Comparison of ENCODE assay signal across 25 mouse cellular contexts in genomic region chr13:59624389-59624788, GRCm38 (mm10). TPM values are rescaled to one million over a fixed set of nuclear protein-coding genes. Genes with fewer than 3 reads are reported as not detected.
DNase-seq lines count a peak whose midpoint lies in the region; ATAC-seq and TF ChIP-seq lines count a peak whose summit lies in the region.
"Had no signal": no experiment of that assay in that cellular context is flagged by ENCODE, and none has a peak within 500 bp of the region (broad histone marks: within the 10 kb centered on the region; RNA-seq: fewer than 3 reads in every experiment).

No protein-coding gene starts in this region.

- dilution Hi-C loops in CH12.LX (cut with MboI; ENCODE audit: extremely low pct_ligation_motif_present, extremely low pct_unique_long_range_greater_than_20kb, low sequenced_read_pairs) = no loop called here

- no peak for ATAC-seq in heart, embryonic 12.5 days (ENCODE audit: insufficient number of reproducible peaks, low FRiP score)
- no peak for ATAC-seq in heart, postnatal 0 days (ENCODE audit: insufficient read depth, low read depth)
- ATAC-seq: forebrain, embryonic 13.5 days; inflammation-experienced regulatory T-cells, adult 6 months; midbrain, embryonic 16.5 days had no signal

- H3K27ac ChIP-seq in gastrocnemius, adult 2 months = peak overlapping the region; percentile 75
- H3K27ac ChIP-seq in heart, embryonic 12.5 days (ENCODE audit: poor library complexity, severe bottlenecking) = peak overlapping the region; percentile 75
- H3K27ac ChIP-seq in CH12.LX (ENCODE audit: insufficient read depth, low read depth) = peak overlapping the region; percentile 88
- peak overlapping the region; percentile 82 for H3K27ac ChIP-seq in heart, postnatal 0 days (ENCODE audit: low read depth)
- H3K27ac ChIP-seq: forebrain, embryonic 13.5 days; hindbrain, embryonic 14.5 days; limb, embryonic 13.5 days; lung, embryonic 15.5 days; neural tube, embryonic 13.5 days had no signal

- intact Hi-C loops in gastrocnemius, adult 2 months (cut with DNase I) = no loop called here

- no peak for DNase-seq in gastrocnemius, adult 2 months
- no peak for DNase-seq in gastrocnemius, postnatal 25 days
- no peak for DNase-seq in heart, postnatal 4 days
- peak; percentile 23 for DNase-seq in CH12.LX (ENCODE audit: extremely low read depth)
- no peak for DNase-seq in heart, postnatal 0 days (ENCODE audit: low spot score)
- no peak for DNase-seq in cerebellum, postnatal 36 days
- DNase-seq in adrenal gland, postnatal 25 days = no peak
- DNase-seq: adrenal gland, postnatal 10 days; cerebellum, adult 11-12 months; cerebellum, adult 9-11 months; gastrocnemius, postnatal 14 days; kidney, postnatal 4 days; right cerebral cortex, postnatal 4 days; thymus, postnatal 4 days had no signal

- peaks cover 60% of the 10 kb centered on the region for H3K36me3 ChIP-seq in heart, embryonic 12.5 days
- peaks cover 24 to 50% of the 10 kb centered on the region in 2 experiments for H3K36me3 ChIP-seq in CH12.LX (replicated peaks in 1 of 2; ENCODE audit: control insufficient read depth in 1 of 2, insufficient read depth in 1 of 2, low read length in 1 of 2)
- peaks cover 71% of the 10 kb centered on the region for H3K36me3 ChIP-seq in heart, postnatal 0 days (replicated peaks; ENCODE audit: control insufficient read depth, insufficient read depth, low read length)

- no peak; the same call in 1 of the 2 replicates for TF ChIP-seq POLR2A in CH12.LX (IDR thresholded peaks at IDR 0.05; ENCODE audit: low read depth, low read length)

- no peak for TF ChIP-seq RAD21 in CH12.LX (IDR thresholded peaks at IDR 0.05; ENCODE audit: low read depth, low read length)

- no peaks in the 10 kb centered on the region for H3K27me3 ChIP-seq in heart, embryonic 12.5 days (replicated peaks)
- no peaks in the 10 kb centered on the region for H3K27me3 ChIP-seq in CH12.LX (replicated peaks)
- no peaks in the 10 kb centered on the region for H3K27me3 ChIP-seq in heart, postnatal 0 days (ENCODE audit: control insufficient read depth, insufficient read depth, low read length)
- H3K27me3 ChIP-seq: forebrain, embryonic 13.5 days; limb, embryonic 13.5 days; lung, embryonic 15.5 days; neural tube, embryonic 13.5 days; Patski had no signal

- no peak for TF ChIP-seq EP300 in CH12.LX (IDR thresholded peaks at IDR 0.05; ENCODE audit: low read length)
- TF ChIP-seq EP300 in heart, postnatal 0 days (IDR thresholded peaks at IDR 0.05; ENCODE audit: low read depth) = no peak

- no peak overlapping the region for H3K4me3 ChIP-seq in gastrocnemius, adult 2 months
- H3K4me3 ChIP-seq in heart, embryonic 12.5 days = no peak overlapping the region
- H3K4me3 ChIP-seq in CH12.LX (replicated peaks in 1 of 3; ENCODE audit: low read depth in 2 of 3, low read length in 2 of 3, poor library complexity in 1 of 3) = no peak overlapping the region
- no peak overlapping the region for H3K4me3 ChIP-seq in heart, postnatal 0 days (ENCODE audit: low read depth, low read length)
- H3K4me3 ChIP-seq: forebrain, embryonic 13.5 days; limb, embryonic 13.5 days; lung, embryonic 15.5 days; neural tube, embryonic 13.5 days had no signal

- no peak for TF ChIP-seq CTCF in gastrocnemius, adult 2 months (IDR thresholded peaks at IDR 0.05)
- no peak for TF ChIP-seq CTCF in CH12.LX (conservative IDR thresholded peaks at IDR 0.05 in 1 of 2, IDR thresholded peaks at IDR 0.05 in 1 of 2; ENCODE audit: low read depth in 2 of 2, low read length in 2 of 2)
- TF ChIP-seq CTCF in heart, postnatal 0 days (IDR thresholded peaks at IDR 0.05; ENCODE audit: low read depth) = no peak

- peaks cover 6% of the 10 kb centered on the region; the same call in 1 of the 2 replicates for H3K79me2 ChIP-seq in CH12.LX (replicated peaks; ENCODE audit: control insufficient read depth, extremely low read depth, insufficient read depth, poor library complexity, severe bottlenecking)

- WGBS in heart, embryonic 12.5 days = 43% methylated on average over 3 of the region's 3 CpGs
- 23% methylated on average over 3 of the region's 3 CpGs for WGBS in heart, postnatal 0 days

- H3K4me2 ChIP-seq in heart, embryonic 12.5 days = no peak overlapping the region
- H3K4me2 ChIP-seq in CH12.LX (ENCODE audit: insufficient read depth, low read depth, poor library complexity, severe bottlenecking) = peak overlapping the region; percentile 79
- H3K4me2 ChIP-seq in heart, postnatal 0 days (ENCODE audit: low read depth, low read length) = 0 out of 2 replicates have a peak overlapping the region, but pooled peaks have one; percentile 34
- H3K4me2 ChIP-seq: forebrain, embryonic 13.5 days; hindbrain, embryonic 14.5 days; limb, embryonic 13.5 days; liver, embryonic 11.5 days; lung, embryonic 15.5 days; midbrain, embryonic 11.5 days; neural tube, embryonic 13.5 days had no signal

- in situ Hi-C loops in CH12.LX (cut with MboI; ENCODE audit: low pct_ligation_motif_present, low pct_unique_long_range_greater_than_20kb, low sequenced_read_pairs) = no loop called here

- H3K9me3 ChIP-seq in heart, embryonic 12.5 days (replicated peaks) = no peaks in the 10 kb centered on the region
- no peaks in the 10 kb centered on the region for H3K9me3 ChIP-seq in CH12.LX (replicated peaks; ENCODE audit: low read length)
- H3K9me3 ChIP-seq in heart, postnatal 0 days (replicated peaks; ENCODE audit: control insufficient read depth, low read length) = no peaks in the 10 kb centered on the region
- H3K9me3 ChIP-seq: forebrain, embryonic 13.5 days; limb, embryonic 13.5 days; lung, embryonic 15.5 days; neural tube, embryonic 13.5 days had no signal

- H3K4me1 ChIP-seq in heart, embryonic 12.5 days (replicated peaks) = peaks cover 18% of the 10 kb centered on the region
- H3K4me1 ChIP-seq in CH12.LX (ENCODE audit: control insufficient read depth in 1 of 2, insufficient read depth in 2 of 2) = peaks cover 20 to 64% of the 10 kb centered on the region in 2 experiments
- peaks cover 12% of the 10 kb centered on the region; the same call in 1 of the 2 replicates for H3K4me1 ChIP-seq in heart, postnatal 0 days (ENCODE audit: control insufficient read depth, insufficient read depth)
- H3K4me1 ChIP-seq: forebrain, embryonic 13.5 days; limb, embryonic 13.5 days; lung, embryonic 15.5 days; neural tube, embryonic 13.5 days had no signal

- no peak overlapping the region for H3K9ac ChIP-seq in heart, embryonic 12.5 days
- H3K9ac ChIP-seq in CH12.LX (ENCODE audit: insufficient read depth, low read depth) = peak overlapping the region; percentile 57
- no peak overlapping the region for H3K9ac ChIP-seq in heart, postnatal 0 days (replicated peaks; ENCODE audit: low read depth, low read length)
- H3K9ac ChIP-seq: forebrain, embryonic 13.5 days; hindbrain, embryonic 14.5 days; limb, embryonic 13.5 days; lung, embryonic 15.5 days; neural tube, embryonic 13.5 days had no signal

TF ChIP-seq in CH12.LX, 34 proteins besides CTCF, POLR2A, EP300 and RAD21:
- 0 out of 2 replicates have a peak, but pooled peaks have one; percentile 14 for TF ChIP-seq SIN3A (IDR thresholded peaks at IDR 0.05; ENCODE audit: low read length)
- no peak for TF ChIP-seq MEF2A (IDR thresholded peaks at IDR 0.05; ENCODE audit: borderline replicate concordance, low read depth, low read length)
- TF ChIP-seq SMC3 (IDR thresholded peaks at IDR 0.05; ENCODE audit: low read depth, low read length) = no peak

RNA-seq across cellular contexts. Expression of gene Naa35, which starts 39.3 kb away (rescaled TPM):
- 10 to 100 TPM; 29.2 to 32.7 TPM for total RNA-seq in gastrocnemius, adult 2 months (2021)
- 10 to 100 TPM; 26.6 to 37.5 TPM for total RNA-seq in gastrocnemius, postnatal 25 days (2021)
- polyA plus RNA-seq in heart, embryonic 12.5 days (2016; fragmentation: Nextera tagmentation; extraction: Ambion mirVana) = 80.8 and 85.4 TPM in 2 replicates
- 10 to 100 TPM; 81.9 to 98.9 TPM for total RNA-seq in heart, postnatal 4 days (2021)
- total RNA-seq in CH12.LX (2012; rRNA removed) (41.2 and 46.8 TPM in 2 replicates), CH12.LX (2014; rRNA removed) (56.4 and 66.4 TPM in 2 replicates)
- polyA plus RNA-seq in CH12.LX (2012; ENCODE audit: insufficient read length, low read depth) = 60.2 and 69.6 TPM in 2 replicates
- 31.3 and 83.1 TPM in 2 replicates for total RNA-seq in heart, postnatal 0 days (2014; rRNA removed; ENCODE audit: low replicate concordance)
- 70.0 and 72.5 TPM in 2 replicates for polyA plus RNA-seq in heart, postnatal 0 days (2015; fragmentation: Nextera tagmentation; extraction: Ambion mirVana)
- 63.1 and 68.0 TPM in 2 replicates for total RNA-seq in adrenal gland, postnatal 25 days (2021)

RNA-seq across cellular contexts. Expression of gene Agtpbp1, which starts 39.4 kb away (rescaled TPM):
- 10 to 100 TPM; 59.1 to 71.0 TPM for total RNA-seq in gastrocnemius, adult 2 months (2021)
- total RNA-seq in gastrocnemius, postnatal 25 days (2021) = 10 to 100 TPM; 50.6 to 53.5 TPM
- 13.2 and 14.9 TPM in 2 replicates for polyA plus RNA-seq in heart, embryonic 12.5 days (2016; fragmentation: Nextera tagmentation; extraction: Ambion mirVana)
- 10 to 100 TPM; 38.2 to 38.7 TPM for total RNA-seq in heart, postnatal 4 days (2021)
- total RNA-seq in CH12.LX (2012; rRNA removed) (15.0 and 19.5 TPM in 2 replicates), CH12.LX (2014; rRNA removed) (15.7 and 20.8 TPM in 2 replicates)
- 19.4 and 21.5 TPM in 2 replicates for polyA plus RNA-seq in CH12.LX (2012; ENCODE audit: insufficient read length, low read depth)
- total RNA-seq in heart, postnatal 0 days (2014; rRNA removed; ENCODE audit: low replicate concordance) = 21.6 and 21.7 TPM in 2 replicates
- 10.4 and 12.4 TPM in 2 replicates for polyA plus RNA-seq in heart, postnatal 0 days (2015; fragmentation: Nextera tagmentation; extraction: Ambion mirVana)
- 38.4 and 38.7 TPM in 2 replicates for total RNA-seq in adrenal gland, postnatal 25 days (2021)

RNA-seq across cellular contexts. Expression of gene Golm1, which starts 51.2 kb away (rescaled TPM):
- total RNA-seq in gastrocnemius, adult 2 months (2021) = 10 to 100 TPM in 1 of 2 experiments, 1 to 10 TPM in 1; 4.5 to 11.5 TPM
- 1 to 10 TPM; 5.0 to 6.5 TPM for total RNA-seq in gastrocnemius, postnatal 25 days (2021)
- 63.2 and 67.6 TPM in 2 replicates for polyA plus RNA-seq in heart, embryonic 12.5 days (2016; fragmentation: Nextera tagmentation; extraction: Ambion mirVana)
- total RNA-seq in heart, postnatal 4 days (2021) = 10 to 100 TPM; 29.0 to 31.5 TPM
- total RNA-seq in CH12.LX (2012; rRNA removed) (16.4 and 17.4 TPM in 2 replicates), CH12.LX (2014; rRNA removed) (18.9 and 21.9 TPM in 2 replicates)
- polyA plus RNA-seq in CH12.LX (2012; ENCODE audit: insufficient read length, low read depth) = 14.3 and 18.1 TPM in 2 replicates
- total RNA-seq in heart, postnatal 0 days (2014; rRNA removed; ENCODE audit: low replicate concordance) = 26.6 and 30.4 TPM in 2 replicates
- 19.9 and 20.8 TPM in 2 replicates for polyA plus RNA-seq in heart, postnatal 0 days (2015; fragmentation: Nextera tagmentation; extraction: Ambion mirVana)
- total RNA-seq in adrenal gland, postnatal 25 days (2021) = 5.7 and 7.2 TPM in 2 replicates
